Mouse (Mus musculus): ENCODE measurements around the gene Gm20517.

GRCm38 (mm10) chr17:47622912-47623554 is 11.6 kb downstream of the Gm20517 start:
- TF ChIP-seq CTCF (IDR thresholded peaks at IDR 0.05; ENCODE audit: low read depth) (no peak), EP300 (IDR thresholded peaks at IDR 0.05; ENCODE audit: low read depth) (no peak)
